Mouse (Mus musculus): Measurements from ENCODE around the gene Dpf3. TPM values are rescaled to one million over a fixed set of nuclear protein-coding genes. Genes with fewer than 3 reads are reported as not detected.

Dpf3 gene
- polyA plus RNA-seq (2015; fragmentation: Nextera tagmentation; extraction: Ambion mirVana) = 19.3 and 20.9 TPM in 2 replicates

GRCm38 (mm10) chr12:83487476-83487991 lies at the start of gene Dpf3:
Gene Dpf3 (minus strand): TSS chr12:83487716.
- peak; percentile 94 for ATAC-seq
- H3K9me3 ChIP-seq (replicated peaks; ENCODE audit: control insufficient read depth, low read length, poor library complexity, severe bottlenecking) = 0 out of 2 replicates have a peak, but pooled peaks cover 4% of the 10 kb centered on the region
- H3K4me1 ChIP-seq (ENCODE audit: control insufficient read depth, insufficient read depth, low read length) = peaks cover 23% of the 10 kb centered on the region
- under 1% methylated on average over 31 of the region's 31 CpGs for WGBS
- peak within 1 kb of the TSS; percentile 82 for H3K9ac ChIP-seq (ENCODE audit: low read depth, low read length)
- H3K4me2 ChIP-seq (ENCODE audit: low read length) = peak within 1 kb of the TSS; percentile 81
- H3K27ac ChIP-seq (ENCODE audit: low read length) = peak within 1 kb of the TSS; percentile 69
- peak within 1 kb of the TSS; percentile 77 for H3K4me3 ChIP-seq (ENCODE audit: low read depth, low read length)
- H3K27me3 ChIP-seq (ENCODE audit: control insufficient read depth, insufficient read depth, low read depth, low read length) = no peaks in the 10 kb centered on the region
- no peaks in the 10 kb centered on the region for H3K36me3 ChIP-seq (ENCODE audit: control insufficient read depth, insufficient read depth, low read length)

- Histone ChIP-seq H3K9ac (ENCODE audit: low read depth, low read length) (no peak overlapping the region), H3K4me1 (ENCODE audit: control insufficient read depth, insufficient read depth, low read length) (peaks cover 4% of the 10 kb centered on the region), H3K4me2 (ENCODE audit: low read length) (no peak overlapping the region), H3K27ac (ENCODE audit: low read length) (no peak overlapping the region), H3K9me3 (replicated peaks; ENCODE audit: control insufficient read depth, low read length, poor library complexity, severe bottlenecking) (no peaks in the 10 kb centered on the region), H3K27me3 (ENCODE audit: control insufficient read depth, insufficient read depth, low read depth, low read length) (no peaks in the 10 kb centered on the region), H3K36me3 (ENCODE audit: control insufficient read depth, insufficient read depth, low read length) (peaks cover 18% of the 10 kb centered on the region), H3K4me3 (ENCODE audit: low read depth, low read length) (no peak overlapping the region)
- ATAC-seq = 0 out of 2 replicates have a peak, but pooled peaks have one; percentile 23
- 39% methylated on average over 9 of the region's 9 CpGs for WGBS
Observed at GRCm38 (mm10) chr12:83536039-83536438, 48.5 kb upstream of the Dpf3 start.

- Histone ChIP-seq H3K27ac (ENCODE audit: low read length) (no peak overlapping the region), H3K4me3 (ENCODE audit: low read depth, low read length) (no peak overlapping the region), H3K4me2 (ENCODE audit: low read length) (no peak overlapping the region), H3K36me3 (ENCODE audit: control insufficient read depth, insufficient read depth, low read length) (peaks cover 19% of the 10 kb centered on the region), H3K4me1 (ENCODE audit: control insufficient read depth, insufficient read depth, low read length) (peaks cover 4% of the 10 kb centered on the region), H3K9me3 (replicated peaks; ENCODE audit: control insufficient read depth, low read length, poor library complexity, severe bottlenecking) (no peaks in the 10 kb centered on the region), H3K9ac (ENCODE audit: low read depth, low read length) (no peak overlapping the region), H3K27me3 (ENCODE audit: control insufficient read depth, insufficient read depth, low read depth, low read length) (no peaks in the 10 kb centered on the region)
- WGBS = 90% methylated on average over 11 of the region's 11 CpGs
- ATAC-seq = no peak
Observed at GRCm38 (mm10) chr12:83535428-83535827, 47.9 kb upstream of the Dpf3 start.

- Histone ChIP-seq H3K27me3 (ENCODE audit: control insufficient read depth, insufficient read depth, low read depth, low read length) (no peaks in the 10 kb centered on the region), H3K9ac (ENCODE audit: low read depth, low read length) (no peak overlapping the region), H3K9me3 (replicated peaks; ENCODE audit: control insufficient read depth, low read length, poor library complexity, severe bottlenecking) (no peaks in the 10 kb centered on the region), H3K4me2 (ENCODE audit: low read length) (no peak overlapping the region), H3K4me1 (ENCODE audit: control insufficient read depth, insufficient read depth, low read length) (peaks cover 4% of the 10 kb centered on the region), H3K27ac (ENCODE audit: low read length) (no peak overlapping the region), H3K4me3 (ENCODE audit: low read depth, low read length) (no peak overlapping the region), H3K36me3 (ENCODE audit: control insufficient read depth, insufficient read depth, low read length) (peaks cover 15% of the 10 kb centered on the region)
- ATAC-seq = no peak
- 82% methylated on average over 3 of the region's 3 CpGs for WGBS
Observed at GRCm38 (mm10) chr12:83534190-83534589, 46.7 kb upstream of the Dpf3 start.

GRCm38 (mm10) chr12:83532966-83533365 lies 45.5 kb upstream of the Dpf3 start:
- Histone ChIP-seq H3K4me1 (ENCODE audit: control insufficient read depth, insufficient read depth, low read length) (peaks cover 4% of the 10 kb centered on the region), H3K36me3 (ENCODE audit: control insufficient read depth, insufficient read depth, low read length) (peaks cover 14% of the 10 kb centered on the region; the same call in 1 of the 2 replicates)

GRCm38 (mm10) chr12:83531992-83532391 lies 44.5 kb upstream of the Dpf3 start:
- peaks cover 14% of the 10 kb centered on the region; the same call in 1 of the 2 replicates for H3K36me3 ChIP-seq (ENCODE audit: control insufficient read depth, insufficient read depth, low read length)
- H3K27me3 ChIP-seq (ENCODE audit: control insufficient read depth, insufficient read depth, low read depth, low read length) = no peaks in the 10 kb centered on the region
- H3K27ac ChIP-seq (ENCODE audit: low read length) = no peak overlapping the region
- H3K4me1 ChIP-seq (ENCODE audit: control insufficient read depth, insufficient read depth, low read length) = peaks cover 4% of the 10 kb centered on the region
- H3K9ac ChIP-seq (ENCODE audit: low read depth, low read length) = no peak overlapping the region
- ATAC-seq = no peak
- no peak overlapping the region for H3K4me3 ChIP-seq (ENCODE audit: low read depth, low read length)
- H3K4me2 ChIP-seq (ENCODE audit: low read length) = no peak overlapping the region
- no peaks in the 10 kb centered on the region for H3K9me3 ChIP-seq (replicated peaks; ENCODE audit: control insufficient read depth, low read length, poor library complexity, severe bottlenecking)
- 94% methylated on average over 6 of the region's 6 CpGs for WGBS

More at GRCm38 (mm10) chr12:83532966-83533365, 45.5 kb upstream of the Dpf3 start:
- Histone ChIP-seq H3K4me2 (ENCODE audit: low read length) (no peak overlapping the region), H3K4me3 (ENCODE audit: low read depth, low read length) (no peak overlapping the region), H3K9ac (ENCODE audit: low read depth, low read length) (no peak overlapping the region), H3K9me3 (replicated peaks; ENCODE audit: control insufficient read depth, low read length, poor library complexity, severe bottlenecking) (no peaks in the 10 kb centered on the region), H3K27ac (ENCODE audit: low read length) (no peak overlapping the region), H3K27me3 (ENCODE audit: control insufficient read depth, insufficient read depth, low read depth, low read length) (no peaks in the 10 kb centered on the region)
- 90% methylated on average over 3 of the region's 3 CpGs for WGBS
- no peak for ATAC-seq

- H3K36me3 ChIP-seq (ENCODE audit: control insufficient read depth, insufficient read depth, low read length) = peaks cover 11% of the 10 kb centered on the region; the same call in 1 of the 2 replicates
- WGBS = 93% methylated on average over 5 of the region's 5 CpGs
- H3K27ac ChIP-seq (ENCODE audit: low read length) = no peak overlapping the region
- ATAC-seq = no peak
- H3K9me3 ChIP-seq (replicated peaks; ENCODE audit: control insufficient read depth, low read length, poor library complexity, severe bottlenecking) = no peaks in the 10 kb centered on the region
- H3K9ac ChIP-seq (ENCODE audit: low read depth, low read length) = no peak overlapping the region
- no peaks in the 10 kb centered on the region for H3K27me3 ChIP-seq (ENCODE audit: control insufficient read depth, insufficient read depth, low read depth, low read length)
- H3K4me3 ChIP-seq (ENCODE audit: low read depth, low read length) = no peak overlapping the region
- no peak overlapping the region for H3K4me2 ChIP-seq (ENCODE audit: low read length)
- no peaks in the 10 kb centered on the region for H3K4me1 ChIP-seq (ENCODE audit: control insufficient read depth, insufficient read depth, low read length)
Observed at GRCm38 (mm10) chr12:83528665-83529064, 41.1 kb upstream of the Dpf3 start.

- no peak overlapping the region for H3K9ac ChIP-seq (ENCODE audit: low read depth, low read length)
- H3K4me3 ChIP-seq (ENCODE audit: low read depth, low read length) = no peak overlapping the region
- H3K4me2 ChIP-seq (ENCODE audit: low read length) = no peak overlapping the region
- ATAC-seq = no peak
- 74% methylated on average over 6 of the region's 6 CpGs for WGBS
- H3K4me1 ChIP-seq (ENCODE audit: control insufficient read depth, insufficient read depth, low read length) = peaks cover 3% of the 10 kb centered on the region; the same call in 1 of the 2 replicates
- H3K27ac ChIP-seq (ENCODE audit: low read length) = no peak overlapping the region
- peaks cover 10% of the 10 kb centered on the region; the same call in 1 of the 2 replicates for H3K36me3 ChIP-seq (ENCODE audit: control insufficient read depth, insufficient read depth, low read length)
- no peaks in the 10 kb centered on the region for H3K9me3 ChIP-seq (replicated peaks; ENCODE audit: control insufficient read depth, low read length, poor library complexity, severe bottlenecking)
- no peaks in the 10 kb centered on the region for H3K27me3 ChIP-seq (ENCODE audit: control insufficient read depth, insufficient read depth, low read depth, low read length)
Observed at GRCm38 (mm10) chr12:83527816-83528215, 40.3 kb upstream of the Dpf3 start.

GRCm38 (mm10) chr12:83525822-83526544 lies 38.5 kb upstream of the Dpf3 start:
- Histone ChIP-seq H3K4me2 (ENCODE audit: low read length) (no peak overlapping the region), H3K27me3 (ENCODE audit: control insufficient read depth, insufficient read depth, low read depth, low read length) (no peaks in the 10 kb centered on the region), H3K4me3 (ENCODE audit: low read depth, low read length) (no peak overlapping the region), H3K9me3 (replicated peaks; ENCODE audit: control insufficient read depth, low read length, poor library complexity, severe bottlenecking) (no peaks in the 10 kb centered on the region), H3K36me3 (ENCODE audit: control insufficient read depth, insufficient read depth, low read length) (0 out of 2 replicates have a peak, but pooled peaks cover 6% of the 10 kb centered on the region), H3K4me1 (ENCODE audit: control insufficient read depth, insufficient read depth, low read length) (peaks cover 14% of the 10 kb centered on the region), H3K9ac (ENCODE audit: low read depth, low read length) (no peak overlapping the region), H3K27ac (ENCODE audit: low read length) (no peak overlapping the region)
- no peak for ATAC-seq
- WGBS = 80% methylated on average over 18 of the region's 18 CpGs
